24 mouse cellular contexts compared by ENCODE assay signal in genomic region chr10:72679086-72679485, GRCm38 (mm10). TPM values are rescaled to one million over a fixed set of nuclear protein-coding genes. Genes with fewer than 3 reads are reported as not detected.
DNase-seq lines count a peak whose midpoint lies in the region; ATAC-seq and TF ChIP-seq lines count a peak whose summit lies in the region.
"Had no signal": no experiment of that assay in that cellular context is flagged by ENCODE, and none has a peak within 500 bp of the region (broad histone marks: within the 10 kb centered on the region; RNA-seq: fewer than 3 reads in every experiment).

No protein-coding gene starts in this region.

- H3K9ac ChIP-seq in heart, embryonic 12.5 days: no peak overlapping the region
- H3K9ac ChIP-seq in heart, embryonic 16.5 days (ENCODE audit: low read length): no peak overlapping the region
- no peak overlapping the region for H3K9ac ChIP-seq in heart, postnatal 0 days (replicated peaks; ENCODE audit: low read depth, low read length)
- H3K9ac ChIP-seq in midbrain, embryonic 16.5 days (ENCODE audit: low read depth, low read length): no peak overlapping the region
- H3K9ac ChIP-seq: forebrain, embryonic 13.5 days; forebrain, postnatal 0 days; hindbrain, embryonic 13.5 days; intestine, embryonic 15.5 days had no signal

- no peak overlapping the region for H3K4me2 ChIP-seq in heart, embryonic 12.5 days
- no peak overlapping the region for H3K4me2 ChIP-seq in heart, embryonic 16.5 days (ENCODE audit: low read depth, low read length)
- H3K4me2 ChIP-seq in heart, postnatal 0 days (ENCODE audit: low read depth, low read length): no peak overlapping the region
- no peak overlapping the region for H3K4me2 ChIP-seq in midbrain, embryonic 16.5 days (ENCODE audit: low read length)
- H3K4me2 ChIP-seq: forebrain, embryonic 13.5 days; hindbrain, embryonic 13.5 days; intestine, embryonic 15.5 days had no signal

- 68% methylated on average over 4 of the region's 4 CpGs for WGBS in heart, embryonic 12.5 days
- 49% methylated on average over 4 of the region's 4 CpGs for WGBS in heart, embryonic 16.5 days
- WGBS in heart, postnatal 0 days: 29% methylated on average over 4 of the region's 4 CpGs
- 92% methylated on average over 4 of the region's 4 CpGs for WGBS in midbrain, embryonic 16.5 days

- TF ChIP-seq EP300 in heart, postnatal 0 days (IDR thresholded peaks at IDR 0.05; ENCODE audit: low read depth): no peak

- DNase-seq in heart, adult 18-20 months: peak; percentile 16 to 50
- no peak for DNase-seq in heart, adult 8-10 months (ENCODE audit: low spot score)
- peak; percentile 35 for DNase-seq in heart, postnatal 0 days (ENCODE audit: low spot score)
- peak; percentile 52 for DNase-seq in heart, postnatal 4 days
- DNase-seq in layer of hippocampus, postnatal 36 days: no peak
- DNase-seq: adrenal gland, postnatal 10 days; adrenal gland, postnatal 36 days; cerebellum, adult 18-20 months; cerebellum, adult 9-10 months; forebrain, postnatal 0 days; gastrocnemius, postnatal 36 days; kidney, adult 11 months; kidney, adult 8-10 months had no signal

- no peak overlapping the region for H3K27ac ChIP-seq in heart, embryonic 12.5 days (ENCODE audit: poor library complexity, severe bottlenecking)
- H3K27ac ChIP-seq in heart, embryonic 16.5 days (ENCODE audit: low read length): no peak overlapping the region
- H3K27ac ChIP-seq in heart, postnatal 0 days (ENCODE audit: low read depth): no peak overlapping the region
- no peak overlapping the region for H3K27ac ChIP-seq in midbrain, embryonic 16.5 days (ENCODE audit: low read length)
- H3K27ac ChIP-seq: forebrain, embryonic 10.5 days; forebrain, embryonic 13.5 days; hindbrain, embryonic 10.5 days; hindbrain, embryonic 13.5 days; intestine, embryonic 15.5 days had no signal

- H3K9me3 ChIP-seq in heart, embryonic 12.5 days (replicated peaks): peaks cover 5% of the 10 kb centered on the region
- peaks cover 2% of the 10 kb centered on the region; the same call in 1 of the 2 replicates for H3K9me3 ChIP-seq in heart, embryonic 16.5 days (replicated peaks; ENCODE audit: control insufficient read depth, low read length)
- H3K9me3 ChIP-seq in heart, postnatal 0 days (replicated peaks; ENCODE audit: control insufficient read depth, low read length): no peaks in the 10 kb centered on the region; the same call in 1 of the 2 replicates
- peaks cover 3% of the 10 kb centered on the region; the same call in 1 of the 2 replicates for H3K9me3 ChIP-seq in midbrain, embryonic 16.5 days (replicated peaks; ENCODE audit: control insufficient read depth, low read length, poor library complexity, severe bottlenecking)
- H3K9me3 ChIP-seq: forebrain, embryonic 10.5 days; forebrain, embryonic 13.5 days; hindbrain, embryonic 10.5 days; hindbrain, embryonic 13.5 days; intestine, embryonic 15.5 days had no signal

- TF ChIP-seq CTCF in heart, postnatal 0 days (IDR thresholded peaks at IDR 0.05; ENCODE audit: low read depth): no peak

- no peak for ATAC-seq in heart, embryonic 12.5 days (ENCODE audit: insufficient number of reproducible peaks, low FRiP score)
- peak; percentile 76; the same call in 1 of the 2 replicates for ATAC-seq in heart, embryonic 16.5 days (replicated peaks; ENCODE audit: extremely low read depth, insufficient read depth, low FRiP score)
- ATAC-seq in heart, postnatal 0 days (ENCODE audit: insufficient read depth, low read depth): peak; percentile 83
- no peak for ATAC-seq in midbrain, embryonic 16.5 days
- ATAC-seq: activated CD4-positive, CD25-positive, alpha-beta regulatory T cell, adult 4 months; CD4-positive, CD25-positive, alpha-beta regulatory T cell, adult 4 months; forebrain, embryonic 13.5 days; forebrain, postnatal 0 days; hindbrain, embryonic 16.5 days; intestine, embryonic 15.5 days had no signal

- H3K36me3 ChIP-seq in heart, embryonic 12.5 days: peaks cover 6% of the 10 kb centered on the region
- peaks cover 6% of the 10 kb centered on the region for H3K36me3 ChIP-seq in heart, embryonic 16.5 days (ENCODE audit: control insufficient read depth, insufficient read depth)
- peaks cover 7% of the 10 kb centered on the region for H3K36me3 ChIP-seq in heart, postnatal 0 days (replicated peaks; ENCODE audit: control insufficient read depth, insufficient read depth, low read length)
- peaks cover 5% of the 10 kb centered on the region for H3K36me3 ChIP-seq in midbrain, embryonic 16.5 days (ENCODE audit: control insufficient read depth, insufficient read depth, low read length)

- no peak overlapping the region for H3K4me3 ChIP-seq in heart, embryonic 12.5 days
- no peak overlapping the region for H3K4me3 ChIP-seq in heart, embryonic 16.5 days (ENCODE audit: low read length)
- H3K4me3 ChIP-seq in heart, postnatal 0 days (ENCODE audit: low read depth, low read length): no peak overlapping the region
- no peak overlapping the region for H3K4me3 ChIP-seq in midbrain, embryonic 16.5 days (ENCODE audit: low read depth, low read length)
- H3K4me3 ChIP-seq: forebrain, embryonic 10.5 days; forebrain, embryonic 13.5 days; hindbrain, embryonic 10.5 days; hindbrain, embryonic 13.5 days; intestine, embryonic 15.5 days had no signal

- peaks cover 7% of the 10 kb centered on the region for H3K4me1 ChIP-seq in heart, embryonic 12.5 days (replicated peaks)
- peaks cover 6% of the 10 kb centered on the region; the same call in 1 of the 2 replicates for H3K4me1 ChIP-seq in heart, embryonic 16.5 days (ENCODE audit: control insufficient read depth, insufficient read depth, low read length)
- H3K4me1 ChIP-seq in heart, postnatal 0 days (ENCODE audit: control insufficient read depth, insufficient read depth): no peaks in the 10 kb centered on the region; the same call in 1 of the 2 replicates
- no peaks in the 10 kb centered on the region for H3K4me1 ChIP-seq in midbrain, embryonic 16.5 days (ENCODE audit: control insufficient read depth, insufficient read depth, low read length)
- H3K4me1 ChIP-seq: forebrain, embryonic 10.5 days; forebrain, embryonic 13.5 days; hindbrain, embryonic 10.5 days; hindbrain, embryonic 13.5 days; intestine, embryonic 15.5 days had no signal

- H3K27me3 ChIP-seq in heart, embryonic 12.5 days (replicated peaks): no peaks in the 10 kb centered on the region
- no peaks in the 10 kb centered on the region for H3K27me3 ChIP-seq in heart, embryonic 16.5 days (ENCODE audit: control insufficient read depth, insufficient read depth, low read length)
- no peaks in the 10 kb centered on the region for H3K27me3 ChIP-seq in heart, postnatal 0 days (ENCODE audit: control insufficient read depth, insufficient read depth, low read length)
- H3K27me3 ChIP-seq in midbrain, embryonic 16.5 days (ENCODE audit: control insufficient read depth, insufficient read depth, low read depth, low read length): no peaks in the 10 kb centered on the region
- H3K27me3 ChIP-seq: forebrain, embryonic 13.5 days; hindbrain, embryonic 13.5 days; intestine, embryonic 15.5 days had no signal

RNA-seq across cellular contexts. Expression of gene Zwint, which starts 24.4 kb away (rescaled TPM):
- total RNA-seq in heart, adult 18-20 months (2021): 10 to 100 TPM; 45.4 to 46.0 TPM
- 302 and 304 TPM in 2 replicates for polyA plus RNA-seq in heart, embryonic 12.5 days (2016; fragmentation: Nextera tagmentation; extraction: Ambion mirVana)
- 210 and 231 TPM in 2 replicates for polyA plus RNA-seq in heart, embryonic 16.5 days (2015; fragmentation: Nextera tagmentation; extraction: Ambion mirVana)
- 10 to 100 TPM; 45.5 to 55.1 (median 47.5) TPM for total RNA-seq in heart, adult 8-10 months (2022)
- total RNA-seq in heart, postnatal 0 days (2014; rRNA removed; ENCODE audit: low replicate concordance): 155 and 165 TPM in 2 replicates
- polyA plus RNA-seq in heart, postnatal 0 days (2015; fragmentation: Nextera tagmentation; extraction: Ambion mirVana): 140 and 144 TPM in 2 replicates
- total RNA-seq in heart, postnatal 4 days (2021): 100 to 1,000 TPM in 1 of 2 experiments, 10 to 100 TPM in 1; 92.7 to 103 TPM
- 918 and 1,044 TPM in 2 replicates for polyA plus RNA-seq in midbrain, embryonic 16.5 days (2015; fragmentation: Nextera tagmentation; extraction: Ambion mirVana)
- total RNA-seq in layer of hippocampus, postnatal 36 days (2021): 100 to 1,000 TPM; 639 to 717 TPM

Comparison
In these comparisons a context has a peak if more than half of its experiments do, and no peak if none do; other contexts are left out.
1. DNase-seq: peak in heart, adult 18-20 months (2 of 2), heart, postnatal 0 days (single experiment) and heart, postnatal 4 days (single experiment); none in heart, adult 8-10 months (single experiment) and layer of hippocampus, postnatal 36 days (0 of 2).
2. ATAC-seq: peak in heart, embryonic 16.5 days (single experiment) and heart, postnatal 0 days (single experiment); none in heart, embryonic 12.5 days (single experiment) and midbrain, embryonic 16.5 days (single experiment).